Mouse (Mus musculus): ENCODE results near the gene Ghrhr. TPM values are rescaled to one million over a fixed set of nuclear protein-coding genes. Genes with fewer than 3 reads are reported as not detected.

The Ghrhr gene
- total RNA-seq, 2 experiments from 2014 or later: not detected

- peak; percentile 74 to 90 for DNase-seq (ENCODE audit: extremely low spot score in 1 of 2, low spot score in 1 of 2)
These were observed 16.4 kb downstream of the Ghrhr start for GRCm38 (mm10) chr6:55392453-55392852.

GRCm38 (mm10) chr6:55394854-55395253, 18.8 kb downstream of the Ghrhr start:
- peak in 1 of 2 experiments; percentile 52 for DNase-seq (ENCODE audit: extremely low spot score in 1 of 2, low spot score in 1 of 2)

GRCm38 (mm10) chr6:55396176-55396575, 20.1 kb downstream of the Ghrhr start:
- DNase-seq (ENCODE audit: extremely low spot score in 1 of 2, low spot score in 1 of 2): no peak

- peak; percentile 49 to 66 for DNase-seq (ENCODE audit: extremely low spot score in 1 of 2, low spot score in 1 of 2)
These were observed 20.5 kb downstream of the Ghrhr start for GRCm38 (mm10) chr6:55396622-55397041.

- no peak for DNase-seq (ENCODE audit: extremely low spot score in 1 of 2, low spot score in 1 of 2)
These were observed 23.0 kb downstream of the Ghrhr start for GRCm38 (mm10) chr6:55398869-55399628.

- peak; percentile 50 to 78 for DNase-seq (ENCODE audit: extremely low spot score in 1 of 2, low spot score in 1 of 2)
These were observed 23.8 kb downstream of the Ghrhr start for GRCm38 (mm10) chr6:55399910-55400309.

- no peak for DNase-seq (ENCODE audit: extremely low spot score in 1 of 2, low spot score in 1 of 2)
These were observed 26.1 kb downstream of the Ghrhr start for GRCm38 (mm10) chr6:55402041-55402776.

GRCm38 (mm10) chr6:55403411-55404309, 27.6 kb downstream of the Ghrhr start:
- DNase-seq (ENCODE audit: extremely low spot score in 1 of 2, low spot score in 1 of 2): no peak

GRCm38 (mm10) chr6:55404421-55404990, 28.4 kb downstream of the Ghrhr start:
- peak in 1 of 2 experiments; percentile 0 for DNase-seq (ENCODE audit: extremely low spot score in 1 of 2, low spot score in 1 of 2)

- no peak for DNase-seq (ENCODE audit: extremely low spot score in 1 of 2, low spot score in 1 of 2)
These were observed 31.2 kb downstream of the Ghrhr start for GRCm38 (mm10) chr6:55407345-55407744.

GRCm38 (mm10) chr6:55410119-55410775, 34.2 kb downstream of the Ghrhr start:
- no peak for DNase-seq (ENCODE audit: extremely low spot score in 1 of 2, low spot score in 1 of 2)

- no peak for DNase-seq (ENCODE audit: extremely low spot score in 1 of 2, low spot score in 1 of 2)
These were observed 34.9 kb downstream of the Ghrhr start for GRCm38 (mm10) chr6:55410977-55411376.

- no peak for DNase-seq (ENCODE audit: extremely low spot score in 1 of 2, low spot score in 1 of 2)
These were observed 40.1 kb downstream of the Ghrhr start for GRCm38 (mm10) chr6:55416202-55416601.

- no peak for DNase-seq (ENCODE audit: extremely low spot score in 1 of 2, low spot score in 1 of 2)
These were observed 42.8 kb downstream of the Ghrhr start for GRCm38 (mm10) chr6:55418746-55419410.

GRCm38 (mm10) chr6:55420411-55420810, 44.3 kb downstream of the Ghrhr start:
- no peak for DNase-seq (ENCODE audit: extremely low spot score in 1 of 2, low spot score in 1 of 2)

GRCm38 (mm10) chr6:55420869-55421361, 44.8 kb downstream of the Ghrhr start:
- DNase-seq (ENCODE audit: extremely low spot score in 1 of 2, low spot score in 1 of 2): no peak

GRCm38 (mm10) chr6:55432121-55432520, 56.0 kb downstream of the Ghrhr start:
- no peak for DNase-seq (ENCODE audit: extremely low spot score in 1 of 2, low spot score in 1 of 2)

- peak in 1 of 2 experiments; percentile 47 for DNase-seq (ENCODE audit: extremely low spot score in 1 of 2, low spot score in 1 of 2)
These were observed 58.3 kb downstream of the Ghrhr start for GRCm38 (mm10) chr6:55434360-55434759.

Measured in layer of hippocampus, postnatal 25 days (tissue).